Mouse (Mus musculus) cerebellum, adult 18-20 months (tissue): ENCODE data around the gene Pi16.
"Not testable (repeated sequence)": the region's sequence is repeated elsewhere in the genome, so short reads cannot be mapped to it uniquely, and the experiment has no call there.

Experiments
- DNase-seq, 2 experiments: peaks; one replicate each; pipeline ENCODE4 v3.0.0; 2021

The Pi16 gene

GRCm38 (mm10) chr17:29317380-29317779 is at the start of gene Pi16:
TSS of gene Pi16 (plus strand) at chr17:29317680.
- not testable (repeated sequence) for DNase-seq

DNA sequence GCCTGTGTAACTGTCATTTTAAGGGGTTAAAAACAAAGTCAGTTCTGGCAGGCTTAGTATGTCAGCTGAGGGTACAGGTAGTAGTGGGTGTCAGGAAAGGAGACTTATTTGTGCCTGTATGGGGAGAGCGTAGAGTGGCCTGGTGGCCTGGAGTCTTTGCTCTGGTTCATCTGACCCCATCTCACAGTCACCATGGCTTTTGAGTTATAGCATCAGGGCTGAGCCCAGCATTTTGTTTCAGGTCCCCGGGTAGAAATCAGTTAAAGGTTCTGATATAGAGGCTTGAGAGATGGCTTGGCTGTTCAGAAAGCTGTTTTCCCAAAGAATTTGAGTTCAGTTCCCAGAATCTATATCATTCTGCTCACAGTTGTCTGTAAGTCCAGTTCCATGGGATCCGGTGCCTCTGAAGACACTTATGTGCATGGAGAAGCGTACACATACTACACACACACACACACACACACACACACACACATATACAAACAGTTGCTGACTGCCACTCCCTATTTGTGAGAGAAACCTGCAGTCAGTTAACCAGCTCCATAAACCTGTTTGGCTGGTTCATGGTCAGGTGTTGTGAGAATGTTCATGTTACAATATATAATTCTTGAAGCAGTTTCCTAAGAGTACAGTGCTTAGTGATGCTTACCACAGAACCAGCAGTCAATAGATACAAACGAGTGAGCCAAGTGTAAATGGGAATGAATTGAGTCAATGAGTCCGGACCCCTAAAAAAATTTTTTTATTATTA is 49.4 kb upstream of the Pi16 start:
- no peak for DNase-seq

DNA sequence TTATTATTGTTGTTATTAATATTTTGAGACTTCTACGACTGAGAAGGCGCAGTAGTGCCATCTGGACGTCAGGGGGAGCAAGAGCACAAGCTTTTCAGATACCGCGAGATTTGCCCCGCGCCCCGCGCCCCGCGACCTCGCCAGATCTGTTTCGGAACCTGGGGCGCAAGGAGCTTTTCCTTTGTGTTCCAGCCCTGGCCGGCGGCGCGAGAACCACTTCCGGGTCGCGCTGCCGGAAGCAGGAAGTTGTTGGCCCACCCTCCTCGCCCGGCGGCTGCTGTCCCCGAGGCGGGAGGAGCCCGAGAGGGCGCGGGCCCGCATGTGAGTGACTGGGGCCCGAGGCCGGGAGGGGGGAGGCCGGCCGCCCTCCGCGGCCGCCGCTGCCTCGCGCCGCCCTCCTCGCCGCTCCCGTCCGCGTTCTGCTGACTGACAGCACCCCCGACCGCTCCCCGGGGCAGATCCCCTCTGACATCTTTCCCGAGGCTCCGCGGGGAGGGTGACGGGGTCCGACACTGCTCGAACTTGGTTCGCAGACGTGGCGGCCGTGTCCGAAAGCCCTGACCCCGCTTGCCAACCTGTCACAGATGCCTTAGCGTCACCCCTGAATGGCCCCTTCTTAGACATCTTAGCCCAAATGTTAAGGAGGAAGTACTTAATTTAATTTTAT is 48.7 kb upstream of the Pi16 start, which contains the start of gene BC004004:
Gene BC004004, plus strand, starts transcription at position 107 of the 667 bp plus-strand sequence.
- DNase-seq: peak; percentile 95 to 96

- DNase-seq: no peak
Measured at GRCm38 (mm10) chr17:29269349-29269706, 48.2 kb upstream of the Pi16 start.

DNA sequence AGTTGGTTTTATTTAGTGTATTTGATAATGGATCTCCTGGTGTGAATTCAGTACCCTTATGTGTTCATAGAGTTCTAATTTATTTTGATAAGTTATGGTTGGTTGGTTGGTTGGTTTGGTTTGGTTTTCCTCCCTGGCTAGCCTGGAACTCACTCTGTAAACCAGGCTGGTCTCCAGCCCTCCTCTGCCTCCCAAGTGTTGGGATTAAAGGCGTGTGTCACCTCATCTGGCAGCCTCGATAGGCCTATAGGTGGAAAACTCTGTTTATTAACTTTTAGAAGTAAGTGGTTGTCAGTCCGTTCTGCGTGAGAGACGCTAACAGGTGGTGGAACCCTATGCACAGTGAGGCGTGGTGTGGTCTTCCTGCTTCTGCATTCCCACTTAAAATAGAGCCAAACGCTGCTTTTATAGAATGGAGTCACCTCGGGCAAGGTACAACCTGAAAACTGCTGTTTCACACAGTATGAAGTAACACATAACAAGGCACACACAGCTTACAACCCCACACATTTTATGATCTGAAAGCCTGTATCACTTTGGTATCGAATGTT is 47.3 kb upstream of the Pi16 start:
- no peak for DNase-seq

- DNase-seq: no peak
Measured at GRCm38 (mm10) chr17:29273156-29273555, 44.3 kb upstream of the Pi16 start.

DNA sequence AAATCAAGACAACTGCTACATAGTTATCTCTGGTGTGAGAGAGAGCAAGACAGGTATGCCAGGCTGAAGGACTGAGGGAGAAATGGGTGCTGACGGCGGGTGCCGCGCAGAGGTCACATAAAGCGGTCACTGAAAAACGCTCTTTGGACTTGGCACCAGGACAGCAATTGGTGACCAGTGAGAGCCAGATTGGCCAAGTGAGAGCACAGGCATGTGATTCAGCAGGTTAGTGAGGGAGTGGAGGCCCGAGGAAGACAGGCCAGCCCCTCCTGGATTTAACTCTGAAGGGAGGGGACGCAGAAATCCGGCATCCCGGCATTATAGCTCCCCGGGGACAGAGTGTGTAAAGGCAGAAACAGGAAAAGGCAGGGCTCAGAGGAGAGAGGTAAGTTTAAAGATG is 43.6 kb upstream of the Pi16 start:
- no peak for DNase-seq

DNA sequence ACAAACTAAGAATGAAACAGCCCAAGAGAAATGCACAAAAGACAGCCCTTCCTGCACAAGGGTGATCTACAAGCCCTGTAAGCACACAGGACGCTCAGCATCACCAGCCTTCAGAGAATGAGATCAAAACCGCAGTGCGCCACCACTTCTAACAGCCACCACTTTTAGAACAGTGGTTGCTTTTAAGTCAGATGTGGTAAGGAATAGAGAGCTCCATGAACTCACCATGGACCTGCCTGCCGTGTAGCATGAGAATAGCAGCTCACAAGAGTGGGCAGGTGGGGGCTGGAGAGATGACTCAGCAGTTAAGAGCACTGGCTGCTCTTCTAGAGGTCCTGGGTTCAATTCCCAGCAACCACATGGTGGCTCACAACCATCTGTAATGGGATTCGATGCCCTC is 37.1 kb upstream of the Pi16 start:
- no peak for DNase-seq

DNA sequence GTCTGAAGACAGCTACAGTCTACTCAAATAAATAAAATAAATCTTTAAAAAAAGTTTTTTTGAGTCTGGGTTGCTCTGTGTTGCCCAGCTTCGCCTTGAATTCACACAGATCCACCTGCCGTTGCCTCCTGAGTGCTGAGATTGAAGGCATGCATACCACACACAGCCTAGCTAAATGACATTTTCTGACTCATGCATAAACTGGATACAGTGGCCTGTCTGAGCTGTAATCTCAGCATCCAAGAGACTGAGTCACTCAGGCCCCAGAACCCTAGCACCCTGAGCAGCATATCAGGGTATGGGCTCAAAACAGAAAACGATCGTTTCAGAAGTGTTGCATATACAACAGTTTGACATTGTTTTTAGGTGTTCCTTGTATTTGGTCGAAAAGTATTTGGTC is 35.9 kb upstream of the Pi16 start:
- DNase-seq: no peak

DNA sequence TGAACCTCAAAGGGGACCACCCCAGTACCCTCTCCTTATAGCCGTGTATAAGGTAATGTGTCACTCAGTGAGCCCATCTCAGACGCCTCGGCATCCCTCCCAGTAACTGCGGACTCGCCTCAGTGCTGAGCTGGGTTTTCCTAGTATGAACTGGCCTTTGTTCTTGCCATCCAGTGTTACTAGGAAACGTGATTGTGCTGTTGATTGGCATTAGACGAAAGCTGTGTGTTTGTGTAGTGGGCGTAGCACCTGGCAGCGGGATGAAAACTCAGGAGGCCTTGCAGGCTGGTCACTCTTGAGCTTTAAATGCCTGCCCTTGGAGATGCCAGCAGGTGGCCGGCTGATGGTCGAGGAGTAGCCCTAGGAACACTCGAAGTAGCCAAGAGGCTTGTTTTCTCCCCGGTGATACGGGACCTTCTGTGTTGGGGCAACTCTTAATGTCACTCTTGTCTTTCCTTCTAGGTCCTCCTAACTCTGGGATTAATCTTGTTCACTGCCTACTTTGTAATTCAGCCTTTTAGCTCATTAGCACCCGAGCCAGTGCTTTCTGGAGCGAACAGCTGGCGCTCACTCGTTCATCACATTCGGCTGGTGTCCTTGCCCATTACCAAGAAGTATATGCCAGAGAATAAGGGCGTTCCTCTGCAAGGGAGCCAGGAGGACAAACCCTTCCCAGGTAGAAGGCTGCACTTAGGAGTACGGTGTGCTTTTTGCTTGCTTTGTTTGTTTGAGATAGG is 35.1 kb upstream of the Pi16 start:
- no peak for DNase-seq

DNA sequence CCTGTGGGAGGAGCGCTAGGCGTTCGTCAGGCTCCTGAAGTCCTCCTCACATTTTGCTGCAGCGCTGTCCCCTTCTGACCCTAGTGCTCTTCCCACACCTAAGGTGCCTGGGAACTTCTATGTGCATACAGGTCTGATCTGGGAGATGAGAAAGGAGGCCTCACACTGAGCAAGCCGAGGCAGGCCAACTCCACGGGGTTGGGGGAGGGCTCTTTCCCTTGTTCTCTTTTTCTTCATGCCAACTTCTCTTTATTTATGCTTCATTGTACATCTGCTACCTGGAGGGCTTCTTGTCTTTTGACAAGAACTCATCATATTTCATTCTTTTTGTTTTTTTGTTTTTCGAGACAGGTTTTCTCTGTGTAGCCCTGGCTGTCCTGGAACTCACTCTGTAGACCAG is 25.7 kb upstream of the Pi16 start:
- no peak for DNase-seq

GRCm38 (mm10) chr17:29292996-29293395 is 24.5 kb upstream of the Pi16 start:
- no peak for DNase-seq

DNA sequence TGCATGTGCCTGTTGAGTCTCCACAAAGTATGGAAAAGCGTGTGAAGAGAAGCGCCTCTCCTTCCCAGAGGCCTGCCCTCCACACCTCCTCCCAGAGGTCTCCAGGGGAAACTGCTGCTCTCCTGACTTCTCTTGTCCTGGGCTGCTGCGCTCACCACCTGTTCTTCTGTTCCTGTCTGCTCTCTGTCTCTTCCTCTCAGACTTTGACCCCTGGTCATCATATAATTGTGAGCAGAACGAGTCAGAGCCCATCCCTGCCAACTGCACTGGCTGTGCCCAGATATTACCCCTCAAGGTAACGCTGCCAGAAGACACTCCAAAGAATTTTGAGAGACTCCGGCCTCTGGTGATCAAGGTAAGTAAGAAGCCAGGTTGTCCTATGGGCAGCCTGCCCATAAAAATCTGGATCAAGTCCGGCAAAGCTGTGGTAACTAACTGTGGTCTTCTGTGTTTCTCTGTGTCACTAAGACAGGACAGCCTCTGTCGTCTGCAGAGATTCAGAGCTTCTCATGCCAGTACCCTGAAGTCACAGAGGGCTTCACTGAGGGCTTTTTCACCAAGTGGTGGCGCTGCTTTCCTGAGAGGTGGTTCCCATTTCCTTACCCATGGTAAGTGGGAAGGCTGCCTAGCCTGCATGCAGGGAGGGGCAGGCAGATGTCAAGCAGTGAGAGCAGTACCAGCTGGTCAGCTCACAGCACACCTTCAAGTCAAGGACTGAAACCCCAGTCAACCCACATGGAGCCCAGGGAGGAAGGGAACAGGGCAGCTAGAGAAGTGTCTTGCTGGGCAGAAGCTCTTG is 23.5 kb upstream of the Pi16 start:
- peak in 1 of 2 experiments; percentile 25 for DNase-seq

DNA sequence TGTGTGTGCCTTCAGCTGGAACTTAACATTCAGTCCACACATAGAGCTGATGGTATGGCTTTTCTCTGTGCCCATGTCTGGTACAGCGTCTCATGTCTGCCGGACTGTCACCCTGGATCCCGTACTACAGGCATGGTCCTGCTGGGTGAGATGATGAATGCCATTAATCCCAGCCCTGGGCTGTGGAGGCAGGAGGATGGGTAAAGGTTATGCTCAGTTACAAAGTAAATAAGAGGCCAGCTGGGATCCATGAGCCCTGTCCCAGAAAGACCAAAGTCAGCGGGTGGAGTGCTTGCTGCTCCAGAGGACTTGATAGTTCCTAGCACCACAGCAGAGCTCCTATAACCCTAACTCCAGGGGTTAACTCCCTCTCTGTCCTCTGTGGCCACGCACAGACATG is 21.6 kb upstream of the Pi16 start:
- no peak for DNase-seq

DNA sequence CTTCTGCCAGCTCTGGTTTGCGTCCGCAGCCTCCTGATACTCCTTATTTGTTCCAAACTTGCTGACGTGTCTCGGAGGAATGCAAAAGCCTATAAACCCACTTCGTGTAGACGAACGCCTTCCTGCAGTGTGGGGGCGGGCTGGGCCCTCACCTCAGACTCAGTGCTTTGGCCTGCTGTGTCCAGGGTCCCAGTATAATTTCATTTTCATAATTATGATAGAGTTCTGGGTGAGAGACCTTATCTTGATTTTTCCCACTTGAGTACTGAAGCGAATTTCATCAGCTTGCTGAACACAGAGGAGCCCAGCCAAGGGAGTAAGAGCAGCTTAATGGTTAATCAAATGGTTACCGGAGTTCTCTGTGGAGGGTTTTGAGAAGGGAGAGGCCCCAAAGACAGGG is 20.2 kb upstream of the Pi16 start:
- DNase-seq: no peak

GRCm38 (mm10) chr17:29297813-29298212 is 19.7 kb upstream of the Pi16 start:
- no peak for DNase-seq

DNA sequence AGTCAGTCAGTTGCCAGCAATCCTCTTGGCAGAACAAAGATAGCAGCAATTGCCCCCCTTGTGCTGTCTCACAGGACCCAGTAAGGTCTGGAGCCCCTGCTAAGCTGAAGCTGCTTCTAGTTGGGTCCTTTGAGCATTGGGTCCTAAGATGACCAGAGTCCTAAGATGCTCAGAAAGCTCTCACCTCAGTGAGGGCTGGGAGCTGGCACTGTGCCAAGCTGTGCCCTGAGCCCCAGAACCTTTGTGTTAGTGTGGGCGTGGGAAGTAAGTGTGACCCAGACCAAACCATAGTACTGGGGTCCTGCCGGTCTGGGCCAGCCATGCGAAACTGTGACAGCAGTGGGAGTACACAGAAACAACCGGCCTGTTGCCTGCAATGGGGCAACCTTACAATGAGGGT is 18.2 kb upstream of the Pi16 start:
- no peak for DNase-seq

DNA sequence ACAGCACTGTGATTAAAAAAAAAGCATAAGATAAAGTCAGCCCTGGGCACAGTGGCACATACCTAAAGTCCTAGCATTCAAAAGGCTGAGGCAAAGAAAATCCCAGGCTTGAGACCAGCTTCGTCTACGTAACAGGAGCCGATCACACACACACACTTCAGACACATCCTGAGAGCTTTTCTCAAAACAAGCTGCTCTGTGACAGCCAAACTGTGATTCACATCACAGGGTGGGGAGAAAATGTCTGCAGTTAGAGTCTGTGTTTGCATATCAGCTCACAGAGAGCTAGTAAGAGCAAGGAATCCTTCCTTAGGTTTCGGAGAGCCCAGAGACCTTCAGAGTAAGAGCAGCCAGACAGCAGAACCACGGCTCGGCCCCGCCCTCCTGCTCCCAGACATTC is 16.6 kb upstream of the Pi16 start:
- no peak for DNase-seq

DNA sequence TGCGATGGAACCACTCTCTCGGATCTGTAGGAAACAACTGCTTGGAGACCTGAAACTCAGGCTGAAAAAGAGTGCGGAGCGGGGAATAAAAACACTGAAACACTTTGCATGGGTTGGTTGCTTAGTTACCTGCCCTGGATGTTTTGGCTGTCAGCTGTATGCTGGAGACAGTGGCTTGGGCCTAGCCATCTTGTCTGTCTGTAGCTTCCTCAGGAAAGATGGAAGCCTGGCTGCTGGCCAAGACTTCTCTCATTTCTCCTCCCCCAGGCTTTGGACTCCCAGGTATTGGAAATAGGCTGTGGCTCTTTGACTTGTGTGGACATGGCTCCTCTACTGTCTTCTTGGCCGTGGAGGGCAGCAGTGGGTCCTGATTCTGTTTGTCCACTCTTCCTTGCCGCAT is 16.1 kb upstream of the Pi16 start:
- no peak for DNase-seq

GRCm38 (mm10) chr17:29302149-29302548 is 15.3 kb upstream of the Pi16 start:
- no peak for DNase-seq

DNA sequence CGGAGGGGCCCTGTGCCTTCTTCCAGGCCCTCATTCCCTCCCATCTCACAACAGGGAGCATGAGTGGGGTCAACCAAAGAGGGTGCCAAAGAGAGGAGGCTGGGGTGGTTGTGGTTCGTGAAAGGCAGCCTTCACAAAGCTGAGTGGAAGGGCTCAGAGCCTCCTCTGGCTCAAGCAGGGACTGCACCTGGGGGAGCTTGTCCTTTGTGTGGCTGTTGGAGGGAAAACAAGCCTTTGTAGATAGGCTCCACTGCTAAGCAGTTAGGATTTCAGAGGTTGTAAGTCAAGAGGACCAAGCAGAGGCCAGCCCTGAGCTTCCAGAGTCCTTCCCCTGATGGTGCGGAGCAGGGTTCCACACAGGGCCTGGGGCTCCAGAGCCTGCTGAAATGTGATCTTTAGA is 14.4 kb upstream of the Pi16 start:
- no peak for DNase-seq

DNA sequence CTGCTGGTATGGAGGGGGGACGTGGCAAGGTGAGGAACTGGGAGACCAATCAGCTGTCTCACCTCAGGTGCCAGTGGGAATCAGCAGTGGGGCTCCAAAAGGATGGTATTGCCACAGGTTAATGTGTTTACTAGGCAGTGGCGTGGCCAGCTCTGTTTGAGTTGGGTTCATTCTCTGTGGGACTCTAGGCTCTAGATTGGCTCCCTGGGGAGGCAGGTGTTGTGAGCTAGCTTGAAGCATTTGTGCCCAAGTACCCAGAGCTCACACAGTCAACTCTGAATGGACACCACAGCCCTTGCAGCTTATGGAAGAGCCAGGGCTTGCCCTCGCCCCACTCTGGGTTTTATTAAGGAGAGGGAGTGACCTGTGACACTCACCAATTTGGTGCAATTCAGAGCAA is 13.6 kb upstream of the Pi16 start:
- no peak for DNase-seq
